Mouse (Mus musculus) liver, embryonic 13.5 days (tissue): ENCODE measurements at regions not wholly inside any gene's neighbourhood (a gene's known extent, or its start where the extent isn't known, plus 50 kb on each side); places are given as distances from the start of the nearest gene placed in this dataset.
"Not testable (repeated sequence)": the region's sequence is repeated elsewhere in the genome, so short reads cannot be mapped to it uniquely, and the experiment has no call there.

Experiments used
- ATAC-seq: fragments of 200-750 bp; cut with Nextera tagmentation; 2 replicates; pipeline ENCODE4 v1.8.0; 2017; ENCODE audit warnings: low read depth, mild to moderate bottlenecking, moderate number of reproducible peaks, moderate library complexity
- DNase-seq: peaks from one replicate; pipeline ENCODE4 v3.0.0; 2022
- H3K27ac ChIP-seq: fragments of 300-500 bp; sonication (generic); 2 replicates; pipeline ENCODE4 v1.5.1; 2015; ENCODE audit warnings: moderate library complexity, mild to moderate bottlenecking, inconsistent platforms
- H3K27me3 ChIP-seq: fragments of 300-500 bp; sonication (generic); 2 replicates; pipeline ENCODE4 v1.6.1; 2015; ENCODE audit warnings: mild to moderate bottlenecking, inconsistent platforms
- H3K36me3 ChIP-seq: fragments of 300-500 bp; sonication (generic); 2 replicates; pipeline ENCODE4 v1.6.1; 2015; ENCODE audit warnings: mild to moderate bottlenecking, inconsistent platforms
- H3K4me1 ChIP-seq: fragments of 300-500 bp; sonication (generic); replicated peaks from 2 replicates; pipeline ENCODE4 v1.6.1; 2015; ENCODE audit warnings: inconsistent platforms
- H3K4me2 ChIP-seq: fragments of 300-500 bp; sonication (generic); 2 replicates; pipeline ENCODE4 v1.6.1; 2015; ENCODE audit warnings: inconsistent platforms, mild to moderate bottlenecking, moderate library complexity
- H3K4me3 ChIP-seq: fragments of 300-500 bp; sonication (generic); replicated peaks from 2 replicates; pipeline ENCODE4 v1.5.1; 2015; ENCODE audit warnings: mild to moderate bottlenecking, inconsistent platforms
- H3K9ac ChIP-seq: fragments of 300-500 bp; sonication (generic); 2 replicates; pipeline ENCODE4 v1.6.1; 2015; ENCODE audit warnings: mild to moderate bottlenecking, inconsistent platforms
- H3K9me3 ChIP-seq: fragments of 300-500 bp; sonication (generic); replicated peaks from 2 replicates; pipeline ENCODE4 v1.6.1; 2016; ENCODE audit warnings: inconsistent platforms
- WGBS: fragments of 180-500 bp; shearing (Covaris S2); methylation state at CpG from one replicate; pipeline ENCODE4 v1.1.7; 2015; ENCODE audit not compliant: insufficient replicate concordance; 5-methylcytosine and 5-hydroxymethylcytosine counted together

DNA sequence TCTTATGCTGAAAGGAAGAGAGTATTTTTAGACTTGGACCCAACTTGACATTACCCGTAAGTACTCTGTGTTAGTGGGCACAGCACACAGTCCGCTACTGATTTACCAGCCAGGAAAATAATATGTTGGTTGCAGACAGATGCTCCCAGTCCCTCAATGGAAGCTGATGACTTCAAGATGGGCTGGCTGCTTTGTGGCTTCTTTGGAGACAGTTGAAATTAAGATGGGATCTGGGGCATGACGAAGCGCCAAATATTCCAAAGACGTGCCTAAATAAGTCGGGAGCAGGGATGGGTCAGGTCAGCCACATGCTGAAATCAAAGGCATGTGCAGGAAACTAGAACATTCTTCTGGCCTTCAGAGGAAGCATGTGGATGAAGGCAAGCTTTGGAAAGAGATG, 321.8 kb upstream of the Cdh5 start:
- ATAC-seq (no peak), DNase-seq (no peak)
- H3K9ac ChIP-seq, result no peak overlapping the region
- no peaks in the 10 kb centered on the region for H3K9me3 ChIP-seq
- no peak overlapping the region for H3K4me3 ChIP-seq
- no peak overlapping the region for H3K27ac ChIP-seq
- no peaks in the 10 kb centered on the region for H3K4me1 ChIP-seq
- no peaks in the 10 kb centered on the region for H3K36me3 ChIP-seq
- WGBS, result 80% methylated on average over 6 of the region's 6 CpGs
- H3K4me2 ChIP-seq, result no peak overlapping the region
- H3K27me3 ChIP-seq, result no peaks in the 10 kb centered on the region

DNA sequence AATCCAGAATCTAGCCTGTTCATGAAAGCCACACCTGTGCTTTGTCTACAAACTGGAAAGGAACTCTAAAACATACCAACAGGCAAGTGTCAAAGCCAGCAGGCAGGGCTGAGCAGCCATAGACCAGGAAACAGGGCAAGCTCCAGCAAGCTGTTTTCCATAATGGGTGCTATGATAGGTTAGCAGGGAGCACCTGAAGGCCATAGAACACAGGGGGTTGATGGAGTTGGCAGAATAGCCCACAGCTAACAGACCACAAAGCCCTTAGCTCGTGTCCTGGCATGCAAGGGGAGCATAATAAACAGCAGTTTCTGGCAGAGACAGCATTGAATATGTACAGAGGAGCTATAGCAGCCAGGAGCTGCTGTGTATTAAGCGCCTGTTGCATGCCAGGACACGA, 313.1 kb upstream of the Cdh5 start:
- no peaks in the 10 kb centered on the region for H3K27me3 ChIP-seq
- H3K4me3 ChIP-seq, result no peak overlapping the region
- no peak overlapping the region for H3K9ac ChIP-seq
- no peak overlapping the region for H3K4me2 ChIP-seq
- no peak overlapping the region for H3K27ac ChIP-seq
- WGBS, result 51% methylated on average over 3 of the region's 3 CpGs
- no peaks in the 10 kb centered on the region for H3K4me1 ChIP-seq
- DNase-seq (no peak), ATAC-seq (no peak)
- no peaks in the 10 kb centered on the region for H3K9me3 ChIP-seq
- no peaks in the 10 kb centered on the region for H3K36me3 ChIP-seq

DNA sequence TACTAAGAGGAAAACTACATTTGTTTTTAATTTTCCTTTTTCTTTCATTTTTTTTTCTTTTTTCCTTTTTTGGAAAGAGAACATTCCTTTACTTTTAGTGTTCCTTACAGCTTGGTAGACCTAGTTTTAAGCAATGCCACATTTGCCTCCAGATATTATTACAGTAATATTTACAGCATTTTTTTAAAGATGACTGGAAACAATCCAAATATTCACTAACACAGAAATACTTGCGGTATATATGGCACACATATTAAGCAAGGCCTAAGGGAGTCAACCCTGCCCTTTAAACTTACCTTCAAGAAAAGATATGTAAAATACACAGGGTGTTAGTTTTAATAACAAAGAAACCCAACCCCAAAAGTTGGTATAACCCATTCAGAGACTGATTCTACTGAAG, 308.1 kb upstream of the Cdh5 start:
- 59% methylated on average over 1 of the region's 1 CpGs for WGBS
- H3K4me2 ChIP-seq, result no peak overlapping the region
- no peak for ATAC-seq

DNA sequence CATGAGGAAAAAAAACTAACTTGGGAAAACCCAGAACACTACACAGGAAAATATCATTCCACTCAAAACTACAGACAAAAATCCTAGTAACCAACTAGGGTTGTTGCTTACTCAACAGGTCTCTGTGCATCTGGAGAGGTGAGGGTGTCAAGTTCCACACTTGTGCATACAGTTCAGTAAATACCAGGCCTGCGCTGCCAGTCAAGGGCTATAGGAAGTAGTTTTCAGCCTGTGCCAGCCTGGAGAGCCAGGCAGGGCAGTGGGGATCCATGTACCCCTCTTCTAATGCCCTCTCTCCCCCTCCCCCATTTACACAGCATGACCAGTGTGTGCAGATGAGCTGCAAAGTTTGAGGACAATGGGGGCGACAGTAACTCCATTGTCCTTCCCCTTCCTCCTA, 302.8 kb upstream of the Cdh5 start:
- not testable (repeated sequence) for H3K4me3 ChIP-seq, H3K27ac ChIP-seq, H3K4me1 ChIP-seq, H3K4me2 ChIP-seq, H3K27me3 ChIP-seq, H3K36me3 ChIP-seq, H3K9me3 ChIP-seq, ATAC-seq, DNase-seq, H3K9ac ChIP-seq
- WGBS, result 75% methylated on average over 2 of the region's 2 CpGs

More for the DNA sequence above, 308.1 kb upstream of the Cdh5 start:
- H3K36me3 ChIP-seq, result no peaks in the 10 kb centered on the region
- H3K9ac ChIP-seq, result no peak overlapping the region
- no peaks in the 10 kb centered on the region for H3K27me3 ChIP-seq
- H3K4me1 ChIP-seq, result no peaks in the 10 kb centered on the region
- DNase-seq, result no peak
- H3K4me3 ChIP-seq, result no peak overlapping the region
- H3K9me3 ChIP-seq, result no peaks in the 10 kb centered on the region
- H3K27ac ChIP-seq, result no peak overlapping the region

DNA sequence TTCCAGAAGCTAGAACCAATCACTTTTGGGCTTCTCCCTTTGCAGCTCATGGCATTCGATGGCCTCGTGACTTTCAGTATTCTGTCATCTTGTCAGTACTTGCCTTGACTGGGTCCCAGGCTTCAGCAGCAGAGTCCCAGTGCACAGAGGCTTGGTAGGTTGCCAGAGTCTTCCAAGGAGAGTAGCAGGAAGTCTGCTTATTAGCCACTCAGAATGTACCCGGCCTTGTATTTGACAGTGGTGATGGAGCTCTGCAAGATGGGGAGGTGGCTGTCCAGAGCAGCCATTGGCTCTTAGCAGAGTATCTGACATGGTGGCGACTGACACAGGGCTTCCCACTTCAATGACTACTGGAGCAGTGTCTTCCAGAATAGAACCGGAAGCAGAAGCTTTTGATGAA, 293.3 kb upstream of the Cdh5 start:
- WGBS, result 70% methylated on average over 5 of the region's 5 CpGs
- Histone ChIP-seq H3K36me3 (no peaks in the 10 kb centered on the region), H3K9me3 (peaks cover 5% of the 10 kb centered on the region; the same call in 1 of the 2 replicates), H3K9ac (no peak overlapping the region), H3K4me2 (no peak overlapping the region), H3K27ac (no peak overlapping the region), H3K4me3 (no peak overlapping the region), H3K4me1 (no peaks in the 10 kb centered on the region), H3K27me3 (no peaks in the 10 kb centered on the region)
- DNase-seq (no peak), ATAC-seq (no peak)

DNA sequence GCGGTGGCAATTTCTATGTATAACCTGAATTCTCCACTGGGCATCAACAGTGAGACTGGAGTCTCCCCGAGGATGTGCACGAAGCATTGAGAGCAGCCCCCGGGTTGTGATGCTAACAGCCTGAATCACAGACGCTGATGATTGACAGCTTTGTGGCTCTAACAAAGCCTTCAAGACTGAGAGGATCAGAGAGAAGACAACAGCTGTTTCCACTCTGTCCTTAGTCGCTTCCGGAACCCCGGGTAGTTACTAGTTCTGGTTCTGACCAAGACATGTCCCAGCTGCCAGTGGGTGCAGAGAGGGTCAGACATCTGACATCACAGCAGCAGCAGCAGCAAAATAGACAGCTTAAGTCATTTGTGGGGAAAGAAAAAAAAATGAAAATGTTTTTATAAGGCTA, 292.8 kb upstream of the Cdh5 start:
- no peaks in the 10 kb centered on the region for H3K27me3 ChIP-seq
- no peak overlapping the region for H3K4me2 ChIP-seq
- peaks cover 4% of the 10 kb centered on the region; the same call in 1 of the 2 replicates for H3K4me1 ChIP-seq
- no peaks in the 10 kb centered on the region for H3K36me3 ChIP-seq
- no peak overlapping the region for H3K9ac ChIP-seq
- no peak overlapping the region for H3K27ac ChIP-seq
- ATAC-seq (no peak), DNase-seq (no peak)
- WGBS, result 66% methylated on average over 8 of the region's 8 CpGs
- no peak overlapping the region for H3K4me3 ChIP-seq
- peaks cover 5% of the 10 kb centered on the region; the same call in 1 of the 2 replicates for H3K9me3 ChIP-seq

DNA sequence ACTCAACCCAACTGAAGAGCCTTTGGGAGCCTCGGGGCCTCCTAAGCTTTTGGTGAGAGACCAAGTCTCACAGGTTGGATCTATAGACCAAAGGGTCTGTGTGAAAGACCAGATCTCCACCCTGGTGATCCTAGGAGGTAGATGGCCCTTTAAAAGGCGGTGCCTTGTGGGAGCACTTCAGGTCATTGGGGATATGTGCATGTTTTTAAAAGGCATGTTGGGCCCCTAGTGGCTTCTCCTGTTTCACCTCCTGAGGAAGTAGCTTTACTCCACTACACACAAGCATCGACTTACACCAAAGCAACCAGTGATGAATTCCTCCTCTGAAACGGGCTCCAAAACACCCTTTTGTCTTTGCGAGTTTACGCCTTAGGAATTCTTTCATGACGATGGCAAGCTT, 292.3 kb upstream of the Cdh5 start:
- peaks cover 5% of the 10 kb centered on the region; the same call in 1 of the 2 replicates for H3K9me3 ChIP-seq
- H3K4me2 ChIP-seq, result no peak overlapping the region
- ATAC-seq (no peak), DNase-seq (no peak)
- no peak overlapping the region for H3K4me3 ChIP-seq
- H3K36me3 ChIP-seq, result no peaks in the 10 kb centered on the region
- no peak overlapping the region for H3K9ac ChIP-seq
- no peaks in the 10 kb centered on the region for H3K27me3 ChIP-seq
- WGBS, result 60% methylated on average over 7 of the region's 7 CpGs
- H3K27ac ChIP-seq, result no peak overlapping the region
- peaks cover 9% of the 10 kb centered on the region for H3K4me1 ChIP-seq

DNA sequence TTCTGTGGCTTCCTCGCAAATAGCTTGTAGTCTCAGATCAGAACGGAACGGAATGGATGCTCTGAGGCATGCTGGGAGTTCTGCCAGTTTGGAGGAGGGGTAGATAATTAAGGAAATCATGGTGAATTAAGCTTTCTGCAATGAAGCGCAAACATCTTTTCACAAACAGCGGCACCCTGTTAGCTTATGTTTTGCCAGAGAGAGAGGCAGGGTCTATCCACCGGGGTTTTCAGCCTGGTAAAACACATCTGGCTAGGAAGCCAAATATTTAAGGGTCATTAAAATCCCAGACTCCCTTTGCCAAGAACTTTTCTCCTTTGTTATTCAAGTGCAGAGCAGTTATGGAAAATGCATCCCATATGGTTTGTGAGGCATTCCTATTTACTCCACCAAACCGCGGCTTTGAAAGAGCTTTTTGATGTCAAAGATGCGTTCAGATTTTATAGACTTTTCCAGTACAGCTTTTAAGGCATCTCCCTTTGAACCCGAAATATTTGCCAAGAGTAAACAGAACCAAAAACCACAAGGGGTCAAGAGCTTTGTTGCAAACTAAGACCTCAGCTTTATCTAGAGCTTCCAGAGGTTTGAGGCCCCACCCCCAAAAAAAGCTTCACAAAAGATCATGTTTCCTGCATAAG, 287.4 kb upstream of the Cdh5 start:
- no peaks in the 10 kb centered on the region for H3K36me3 ChIP-seq
- H3K27ac ChIP-seq, result no peak overlapping the region
- peak overlapping the region; percentile 10; the same call in 1 of the 2 replicates for H3K4me2 ChIP-seq
- 54% methylated on average over 10 of the region's 10 CpGs for WGBS
- no peak overlapping the region for H3K4me3 ChIP-seq
- DNase-seq (no peak), ATAC-seq (no peak)
- no peaks in the 10 kb centered on the region for H3K9me3 ChIP-seq
- no peaks in the 10 kb centered on the region for H3K27me3 ChIP-seq
- H3K9ac ChIP-seq, result no peak overlapping the region
- H3K4me1 ChIP-seq, result peaks cover 19% of the 10 kb centered on the region

DNA sequence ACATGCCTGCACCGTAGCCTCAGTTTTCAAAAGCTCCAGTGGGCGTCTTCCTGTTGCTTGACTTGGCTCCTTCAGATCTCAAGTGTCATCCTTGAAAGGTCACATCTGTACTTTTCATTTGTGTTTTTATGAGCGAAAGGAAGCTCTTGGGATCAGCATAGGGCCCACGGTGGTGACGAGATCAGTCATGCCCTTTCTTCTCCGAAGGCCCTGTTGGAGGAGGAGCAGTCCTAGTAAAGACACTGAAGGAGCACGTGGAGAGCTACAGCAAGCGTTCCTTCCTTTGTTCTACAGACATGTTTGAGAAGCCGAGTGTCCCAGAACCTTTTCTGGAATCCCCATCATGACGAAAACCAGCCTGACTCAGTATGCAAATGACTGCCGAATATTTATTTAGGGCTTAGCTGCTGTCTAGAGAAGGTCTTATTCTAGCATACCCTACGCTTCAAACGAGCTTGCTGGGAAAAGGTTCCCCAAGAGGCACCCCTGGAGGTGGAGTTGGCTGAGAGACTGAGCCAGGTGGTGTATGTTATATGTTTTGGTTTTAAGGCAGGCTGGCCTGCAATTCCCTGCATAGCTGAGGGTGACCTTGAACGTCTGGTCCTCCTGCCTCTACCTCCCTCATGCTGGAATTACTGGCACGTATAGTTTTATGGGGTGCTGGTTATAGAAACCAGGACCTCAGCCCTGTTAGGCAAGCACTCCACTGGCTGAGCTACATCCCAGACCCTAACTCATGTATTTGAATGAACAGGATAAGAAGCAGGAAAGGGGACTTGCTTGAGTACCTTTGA, 285.1 kb upstream of the Cdh5 start:
- ATAC-seq (no peak), DNase-seq (no peak)
- Histone ChIP-seq H3K9ac (no peak overlapping the region), H3K4me1 (peaks cover 19% of the 10 kb centered on the region), H3K4me2 (no peak overlapping the region), H3K27me3 (no peaks in the 10 kb centered on the region), H3K4me3 (no peak overlapping the region), H3K27ac (no peak overlapping the region), H3K36me3 (no peaks in the 10 kb centered on the region), H3K9me3 (no peaks in the 10 kb centered on the region)
- WGBS, result 64% methylated on average over 15 of the region's 15 CpGs

DNA sequence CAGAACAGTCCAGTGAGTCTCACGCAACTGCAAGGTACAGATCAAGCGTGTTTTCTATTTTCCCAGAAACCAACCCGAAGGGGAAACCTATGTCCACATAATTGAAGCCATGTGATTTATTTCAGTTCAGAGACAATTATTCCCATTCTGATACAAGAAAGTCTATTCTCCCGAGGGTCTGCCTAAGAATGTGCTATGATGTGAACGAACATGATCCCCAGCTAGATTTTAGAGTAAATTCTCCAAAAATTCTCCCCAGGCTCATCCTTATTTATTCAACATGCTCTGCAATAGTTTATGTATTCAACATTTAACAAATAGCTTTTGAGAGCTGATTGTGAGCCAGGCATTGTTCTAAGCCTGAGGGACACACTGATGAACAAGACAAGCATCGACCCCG, 277.9 kb upstream of the Cdh5 start:
- 66% methylated on average over 7 of the region's 7 CpGs for WGBS
- ATAC-seq, result no peak
- H3K4me1 ChIP-seq, result no peaks in the 10 kb centered on the region

DNA sequence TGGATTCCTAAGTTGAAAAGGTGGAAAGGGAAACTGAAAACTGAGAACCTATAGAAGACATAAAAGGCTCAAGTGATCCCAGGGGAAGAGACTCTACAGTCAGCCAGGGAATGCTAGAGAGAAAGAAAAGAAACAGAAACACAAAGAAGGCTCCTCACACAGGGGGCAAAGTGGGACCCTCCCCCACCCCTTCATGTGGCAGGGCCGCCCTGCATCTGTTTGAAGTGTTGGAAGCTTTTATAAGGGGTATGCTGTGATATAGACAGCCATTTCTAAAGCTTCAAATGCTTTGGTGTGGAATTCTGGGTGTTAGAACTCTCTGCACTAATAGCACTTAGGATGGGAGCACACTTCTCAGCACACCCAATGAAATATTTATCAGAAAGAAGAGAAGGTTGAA, 276.7 kb upstream of the Cdh5 start:
- WGBS, result 8% methylated on average over 1 of the region's 1 CpGs
- Histone ChIP-seq H3K4me3 (no peak overlapping the region), H3K9me3 (no peaks in the 10 kb centered on the region), H3K36me3 (no peaks in the 10 kb centered on the region), H3K4me1 (no peaks in the 10 kb centered on the region), H3K9ac (no peak overlapping the region), H3K4me2 (no peak overlapping the region), H3K27me3 (no peaks in the 10 kb centered on the region), H3K27ac (no peak overlapping the region)
- DNase-seq (no peak), ATAC-seq (no peak)

More for the DNA sequence above, 277.9 kb upstream of the Cdh5 start:
- H3K27me3 ChIP-seq, result no peaks in the 10 kb centered on the region
- no peak for DNase-seq
- H3K9ac ChIP-seq, result no peak overlapping the region
- H3K9me3 ChIP-seq, result no peaks in the 10 kb centered on the region
- no peaks in the 10 kb centered on the region for H3K36me3 ChIP-seq
- no peak overlapping the region for H3K27ac ChIP-seq
- H3K4me2 ChIP-seq, result no peak overlapping the region
- no peak overlapping the region for H3K4me3 ChIP-seq

DNA sequence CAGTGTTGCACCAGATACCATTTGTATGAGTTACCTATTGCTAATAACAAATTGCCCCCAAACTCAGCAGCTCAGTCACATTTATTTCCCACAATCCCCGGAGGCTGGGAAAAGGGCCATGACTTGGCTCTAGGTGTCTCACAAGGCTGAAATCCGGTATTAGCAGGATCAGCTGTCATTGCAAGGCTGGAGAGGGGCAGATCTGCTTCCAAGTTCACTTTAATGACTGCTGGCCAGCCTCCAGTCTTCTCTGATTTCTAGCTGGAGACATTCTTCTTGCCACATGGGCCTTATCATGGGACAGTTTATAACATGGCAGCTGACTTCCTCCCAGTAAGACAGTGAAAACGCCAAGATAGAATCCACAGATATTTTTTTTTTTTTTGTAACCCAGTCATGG, 276.1 kb upstream of the Cdh5 start:
- H3K4me3 ChIP-seq, result no peak overlapping the region
- no peaks in the 10 kb centered on the region for H3K9me3 ChIP-seq
- no peak overlapping the region for H3K4me2 ChIP-seq
- no peaks in the 10 kb centered on the region for H3K36me3 ChIP-seq
- H3K9ac ChIP-seq, result no peak overlapping the region
- no peak for DNase-seq
- no peaks in the 10 kb centered on the region for H3K27me3 ChIP-seq
- WGBS, result 37% methylated on average over 3 of the region's 3 CpGs
- no peak overlapping the region for H3K27ac ChIP-seq
- ATAC-seq, result no peak
- H3K4me1 ChIP-seq, result no peaks in the 10 kb centered on the region
